ENCODE assay signal across 14 mouse cellular contexts in the genomic region with DNA sequence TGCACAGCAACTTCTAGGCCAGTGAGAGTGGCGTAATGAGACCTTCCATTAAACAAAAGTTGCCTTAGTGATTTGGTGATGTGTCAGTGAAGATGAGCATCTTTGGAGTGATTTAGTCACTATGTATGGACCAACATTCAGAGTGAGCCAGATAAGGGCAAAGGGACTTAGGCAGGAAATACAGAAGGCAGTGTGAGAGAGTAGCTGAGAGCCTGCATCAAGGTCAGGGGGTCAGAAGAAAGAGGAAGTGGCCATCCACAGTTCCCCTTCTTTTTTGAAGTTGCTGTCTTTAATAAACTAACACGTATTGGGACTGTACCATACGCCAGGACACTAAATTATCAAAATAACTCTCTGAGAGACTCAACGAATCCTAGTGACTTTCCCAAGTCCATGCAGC.
A peak's percentile ranks its signal among the peaks of the same experiment; 100 is the strongest.
DNase-seq lines count a peak whose midpoint lies in the region; ATAC-seq and TF ChIP-seq lines count a peak whose summit lies in the region.
"Had no signal": no experiment of that assay in that cellular context is flagged by ENCODE, and none has a peak within 500 bp of the region (broad histone marks: within the 10 kb centered on the region; RNA-seq: fewer than 3 reads in every experiment).

No protein-coding gene starts in this region.

- TF ChIP-seq CTCF in kidney, postnatal 0 days (IDR thresholded peaks at IDR 0.05; ENCODE audit: low read depth), result no peak

- H3K4me3 ChIP-seq in kidney, postnatal 0 days (replicated peaks; ENCODE audit: low read depth, low read length), result no peak overlapping the region
- no peak overlapping the region for H3K4me3 ChIP-seq in embryonic facial prominence, embryonic 14.5 days (ENCODE audit: low read depth, low read length)
- no peak overlapping the region for H3K4me3 ChIP-seq in forebrain, embryonic 14.5 days (ENCODE audit: low read depth, low read length)
- H3K4me3 ChIP-seq: forebrain, embryonic 15.5 days; megakaryocyte, embryonic 14.5 days had no signal

- H3K9me3 ChIP-seq in kidney, postnatal 0 days (replicated peaks; ENCODE audit: low read length), result no peaks in the 10 kb centered on the region
- no peaks in the 10 kb centered on the region for H3K9me3 ChIP-seq in embryonic facial prominence, embryonic 14.5 days (ENCODE audit: control insufficient read depth, low read length)
- no peaks in the 10 kb centered on the region for H3K9me3 ChIP-seq in forebrain, embryonic 14.5 days (replicated peaks; ENCODE audit: control insufficient read depth, low read length)
- H3K9me3 ChIP-seq: forebrain, embryonic 15.5 days; megakaryocyte, embryonic 14.5 days had no signal

- H3K36me3 ChIP-seq in kidney, postnatal 0 days (ENCODE audit: insufficient read depth, low read length), result no peaks in the 10 kb centered on the region
- no peaks in the 10 kb centered on the region for H3K36me3 ChIP-seq in embryonic facial prominence, embryonic 14.5 days (ENCODE audit: control insufficient read depth, insufficient read depth, low read length)
- no peaks in the 10 kb centered on the region for H3K36me3 ChIP-seq in forebrain, embryonic 14.5 days (ENCODE audit: control insufficient read depth, insufficient read depth, low read length)
- H3K36me3 ChIP-seq: forebrain, embryonic 15.5 days had no signal

- H3K27ac ChIP-seq in kidney, postnatal 0 days, result peak overlapping the region; percentile 58; the same call in 1 of the 2 replicates
- H3K27ac ChIP-seq in embryonic facial prominence, embryonic 14.5 days (replicated peaks; ENCODE audit: low read depth, low read length), result 0 out of 2 replicates have a peak overlapping the region, but pooled peaks have one; percentile 23
- H3K27ac ChIP-seq in forebrain, embryonic 14.5 days (ENCODE audit: low read depth, low read length), result no peak overlapping the region
- H3K27ac ChIP-seq: forebrain, embryonic 15.5 days had no signal

- ATAC-seq in kidney, postnatal 0 days (replicated peaks; ENCODE audit: low FRiP score, low read depth), result no peak
- no peak for ATAC-seq in embryonic facial prominence, embryonic 14.5 days (ENCODE audit: low read depth)
- peak; percentile 84 for ATAC-seq in neutrophil, adult 5-6 weeks (ENCODE audit: extremely low read depth, insufficient number of reproducible peaks, low FRiP score, poor library complexity, severe bottlenecking)
- no peak for ATAC-seq in forebrain, embryonic 14.5 days
- ATAC-seq: forebrain, embryonic 15.5 days; hindbrain, embryonic 16.5 days had no signal

- H3K4me1 ChIP-seq in kidney, postnatal 0 days (replicated peaks; ENCODE audit: insufficient read depth, low read length), result peaks cover 29% of the 10 kb centered on the region
- H3K4me1 ChIP-seq in embryonic facial prominence, embryonic 14.5 days (ENCODE audit: control insufficient read depth, insufficient read depth, low read length), result peaks cover 19% of the 10 kb centered on the region
- 0 out of 2 replicates have a peak, but pooled peaks cover 2% of the 10 kb centered on the region for H3K4me1 ChIP-seq in forebrain, embryonic 14.5 days (ENCODE audit: control insufficient read depth, insufficient read depth, low read length)

- H3K4me2 ChIP-seq in kidney, postnatal 0 days (ENCODE audit: low read length), result no peak overlapping the region
- H3K4me2 ChIP-seq in embryonic facial prominence, embryonic 14.5 days (ENCODE audit: low read depth, low read length), result no peak overlapping the region
- H3K4me2 ChIP-seq in forebrain, embryonic 14.5 days (ENCODE audit: low read length), result no peak overlapping the region
- H3K4me2 ChIP-seq: forebrain, embryonic 15.5 days had no signal

- 79% methylated on average over 4 of the region's 4 CpGs for WGBS in kidney, postnatal 0 days
- 77% methylated on average over 4 of the region's 4 CpGs for WGBS in embryonic facial prominence, embryonic 14.5 days
- WGBS in forebrain, embryonic 14.5 days, result 89% methylated on average over 4 of the region's 4 CpGs

- H3K9ac ChIP-seq in kidney, postnatal 0 days (ENCODE audit: low read depth, low read length), result no peak overlapping the region
- no peak overlapping the region for H3K9ac ChIP-seq in embryonic facial prominence, embryonic 14.5 days (ENCODE audit: low read depth, low read length)
- no peak overlapping the region for H3K9ac ChIP-seq in forebrain, embryonic 14.5 days (ENCODE audit: low read length)
- H3K9ac ChIP-seq: forebrain, embryonic 15.5 days had no signal

- H3K27me3 ChIP-seq in kidney, postnatal 0 days (ENCODE audit: insufficient read depth, low read length), result no peaks in the 10 kb centered on the region
- H3K27me3 ChIP-seq in embryonic facial prominence, embryonic 14.5 days (replicated peaks; ENCODE audit: control insufficient read depth, insufficient read depth, low read length), result no peaks in the 10 kb centered on the region
- 0 out of 2 replicates have a peak, but pooled peaks cover 3% of the 10 kb centered on the region for H3K27me3 ChIP-seq in forebrain, embryonic 14.5 days (replicated peaks; ENCODE audit: control insufficient read depth, insufficient read depth, low read length)

- no peak for DNase-seq in kidney, postnatal 0 days (ENCODE audit: low spot score)
- DNase-seq in kidney, postnatal 36 days, result no peak
- DNase-seq in B cell, adult 2 months, result peak; percentile 21 to 31
- no peak for DNase-seq in embryonic facial prominence, embryonic 14.5 days (ENCODE audit: low spot score)
- no peak for DNase-seq in T-cell, adult 2 months (ENCODE audit: low spot score)
- DNase-seq in forebrain, embryonic 14.5 days (ENCODE audit: low spot score), result no peak
- DNase-seq: cerebellum, postnatal 36 days; gastrocnemius, postnatal 10 days; heart, postnatal 14 days; liver had no signal

Comparison
In these comparisons a context has a peak if more than half of its experiments do, and no peak if none do; other contexts are left out.
1. DNase-seq: peak in B cell, adult 2 months (2 of 2); none in kidney, postnatal 0 days (single experiment), kidney, postnatal 36 days (0 of 2), embryonic facial prominence, embryonic 14.5 days (single experiment), T-cell, adult 2 months (single experiment) and forebrain, embryonic 14.5 days (single experiment).